Mouse (Mus musculus) liver, embryonic 11.5 days (tissue): Measurements from ENCODE around the gene Fbxo46. TPM values are rescaled to one million over a fixed set of nuclear protein-coding genes. Genes with fewer than 3 reads are reported as not detected.
A peak's percentile ranks its signal among the peaks of the same experiment; 100 is the strongest.

Source experiments
- ATAC-seq: fragments of 200-750 bp; cut with Nextera tagmentation; replicated peaks from 2 replicates; pipeline ENCODE4 v1.8.0; 2017; ENCODE audit warnings: moderate number of reproducible peaks, mild to moderate bottlenecking, moderate TSS enrichment, moderate library complexity; ENCODE audit not compliant: low FRiP score
- DNase-seq: peaks from one replicate; pipeline ENCODE4 v3.0.0-alpha.2; 2017; ENCODE audit warnings: low spot score
- H3K27ac ChIP-seq: fragments of 300-500 bp; sonication (generic); 2 replicates; pipeline ENCODE4 v1.5.1; 2014; ENCODE audit warnings: mild to moderate bottlenecking, low read depth, low read length, control low read depth
- H3K27me3 ChIP-seq: fragments of 300-500 bp; sonication (generic); replicated peaks from 2 replicates; pipeline ENCODE4 v1.6.1; 2014; ENCODE audit warnings: low read length, mixed read lengths; ENCODE audit not compliant: control insufficient read depth, insufficient read depth
- H3K36me3 ChIP-seq: fragments of 300-500 bp; sonication (generic); 2 replicates; pipeline ENCODE4 v1.6.1; 2014; ENCODE audit warnings: mild to moderate bottlenecking, low read length, moderate library complexity, mixed read lengths; ENCODE audit not compliant: control insufficient read depth, insufficient read depth
- H3K4me1 ChIP-seq: fragments of 300-500 bp; sonication (generic); replicated peaks from 2 replicates; pipeline ENCODE4 v1.6.1; 2014; ENCODE audit warnings: low read length, mixed read lengths; ENCODE audit not compliant: control insufficient read depth, insufficient read depth
- H3K4me2 ChIP-seq: fragments of 300-500 bp; sonication (generic); 2 replicates; pipeline ENCODE4 v1.6.1; 2014; ENCODE audit warnings: mild to moderate bottlenecking, control low read depth, moderate library complexity
- H3K4me3 ChIP-seq: fragments of 300-500 bp; sonication (generic); 2 replicates; pipeline ENCODE4 v1.5.1; 2014; ENCODE audit warnings: low read depth, low read length, control low read depth
- H3K9ac ChIP-seq: fragments of 300-500 bp; sonication (generic); 2 replicates; pipeline ENCODE4 v1.6.1; 2014; ENCODE audit warnings: low read depth, low read length, control low read depth
- H3K9me3 ChIP-seq: fragments of 300-500 bp; sonication (generic); 2 replicates; pipeline ENCODE4 v1.6.1; 2016; ENCODE audit warnings: low read length, inconsistent platforms, mixed read lengths; ENCODE audit not compliant: control insufficient read depth
- WGBS: fragments of 180-500 bp; shearing (Covaris S2); extraction: QIAGEN DNeasy Blood & Tissue Kit; methylation state at CpG from one replicate; pipeline ENCODE4 v1.1.7; 2014; 5-methylcytosine and 5-hydroxymethylcytosine counted together
- polyA plus RNA-seq: library from polyadenylated mRNA; unstranded; fragments of >200 nt; fragmentation: Nextera tagmentation; extraction: Ambion mirVana; gene quantifications from 2 replicates; pipeline ENCODE4 v1.2.1, GENCODE M21; 2014

The Fbxo46 gene
- polyA plus RNA-seq, 1 experiment from 2014 or later = 9.9 TPM

GRCm38 (mm10) chr7:19104486-19104885, 15.2 kb upstream of the Fbxo46 start:
- Histone ChIP-seq H3K27ac (no peak overlapping the region), H3K27me3 (peaks cover 10% of the 10 kb centered on the region), H3K9ac (no peak overlapping the region), H3K4me3 (no peak overlapping the region), H3K4me2 (no peak overlapping the region), H3K36me3 (no peaks in the 10 kb centered on the region), H3K4me1 (no peaks in the 10 kb centered on the region), H3K9me3 (no peaks in the 10 kb centered on the region)
- ATAC-seq (no peak), DNase-seq (no peak)
- WGBS = 67% methylated on average over 2 of the region's 2 CpGs

DNA sequence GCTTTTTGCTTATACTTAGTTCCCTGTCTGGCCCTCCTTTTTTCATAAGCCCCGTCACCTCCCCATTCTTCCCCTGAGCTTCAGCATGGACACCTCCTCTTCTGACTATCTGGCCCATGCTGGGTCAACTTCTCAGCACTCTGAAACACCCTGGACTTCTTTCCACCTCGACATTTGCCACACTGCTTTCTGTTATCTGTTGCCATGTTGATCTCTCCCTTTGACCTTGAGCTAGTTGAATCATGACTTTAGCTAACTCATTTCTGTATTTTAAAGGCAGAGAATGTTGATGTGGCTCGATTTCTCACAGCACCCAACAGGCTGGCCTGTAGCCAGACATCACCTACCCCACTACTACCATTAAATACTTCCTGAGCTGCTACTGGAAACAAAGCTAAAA, 12.2 kb upstream of the Fbxo46 start:
- no peak overlapping the region for H3K4me2 ChIP-seq
- DNase-seq (no peak), ATAC-seq (no peak)
- no peak overlapping the region for H3K4me3 ChIP-seq
- no peaks in the 10 kb centered on the region for H3K9me3 ChIP-seq
- no peak overlapping the region for H3K9ac ChIP-seq
- H3K27ac ChIP-seq = no peak overlapping the region
- no peaks in the 10 kb centered on the region for H3K4me1 ChIP-seq
- H3K27me3 ChIP-seq = 0 out of 2 replicates have a peak, but pooled peaks cover 3% of the 10 kb centered on the region
- WGBS = 53% methylated on average over 3 of the region's 3 CpGs
- no peaks in the 10 kb centered on the region for H3K36me3 ChIP-seq

DNA sequence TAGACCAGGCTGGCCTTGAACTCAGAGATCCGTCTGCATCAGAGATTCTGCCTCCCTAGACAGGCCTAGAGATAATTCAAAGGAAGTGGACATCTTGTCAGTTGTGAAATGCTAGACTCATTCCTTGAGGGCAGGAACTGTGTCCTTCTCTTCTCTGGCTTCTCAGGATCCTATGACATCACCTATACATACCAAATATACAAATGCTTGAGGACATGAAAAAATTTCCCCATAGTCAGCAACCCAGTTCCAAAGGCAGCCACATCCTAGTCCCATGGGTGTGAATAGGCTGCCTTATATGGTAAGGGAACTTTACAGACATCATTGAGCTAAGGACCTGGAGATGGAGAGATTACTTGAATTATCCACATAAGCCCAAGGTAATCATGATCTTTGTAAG, 10.1 kb upstream of the Fbxo46 start:
- ATAC-seq = no peak
- Histone ChIP-seq H3K27ac (no peak overlapping the region), H3K4me1 (no peaks in the 10 kb centered on the region), H3K9me3 (no peaks in the 10 kb centered on the region), H3K9ac (no peak overlapping the region), H3K27me3 (no peaks in the 10 kb centered on the region; the same call in 1 of the 2 replicates), H3K4me3 (no peak overlapping the region), H3K4me2 (no peak overlapping the region), H3K36me3 (no peaks in the 10 kb centered on the region)
- no peak for DNase-seq
- 62% methylated on average over 1 of the region's 1 CpGs for WGBS

GRCm38 (mm10) chr7:19118028-19118771, 1.5 kb upstream of the Fbxo46 start, which contains the start of gene Gm4969:
TSS of gene Gm4969 (minus strand) at chr7:19118368.
- Histone ChIP-seq H3K4me2 (peak within 1 kb of the TSS; percentile 50), H3K4me1 (0 out of 2 replicates have a peak, but pooled peaks cover 4% of the 10 kb centered on the region), H3K27me3 (peaks cover 4% of the 10 kb centered on the region; the same call in 1 of the 2 replicates), H3K36me3 (no peaks in the 10 kb centered on the region), H3K4me3 (peak within 1 kb of the TSS; percentile 21; the same call in 1 of the 2 replicates), H3K9ac (0 out of 2 replicates have a peak within 1 kb of the TSS, but pooled peaks have one; percentile 43), H3K9me3 (peaks cover 3% of the 10 kb centered on the region; the same call in 1 of the 2 replicates), H3K27ac (no peak within 1 kb of the TSS)
- DNase-seq (peak; percentile 73), ATAC-seq (no peak; the same call in 1 of the 2 replicates)
- 19% methylated on average over 64 of the region's 64 CpGs for WGBS

DNA sequence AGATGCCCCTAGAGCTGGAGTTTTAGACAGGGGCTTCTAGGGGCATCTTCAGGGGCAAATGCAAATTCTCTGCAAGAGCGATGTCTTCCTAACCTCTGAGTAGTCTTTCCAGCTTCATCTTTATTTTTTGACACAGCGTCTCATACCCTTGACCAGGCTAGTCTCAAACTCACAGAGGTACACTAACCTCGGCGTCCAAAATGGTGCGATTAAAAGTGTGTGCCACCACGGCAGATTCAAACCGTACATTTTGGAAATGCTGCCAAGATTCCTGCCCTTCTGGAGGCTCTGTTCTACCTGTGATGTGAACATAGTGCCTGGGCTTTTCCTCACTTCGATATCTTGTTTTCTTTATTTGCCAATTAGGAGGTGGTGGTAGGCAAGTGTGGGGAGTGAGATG, 576 bp upstream of the Fbxo46 start:
- WGBS = 86% methylated on average over 8 of the region's 8 CpGs
- peaks cover 3% of the 10 kb centered on the region; the same call in 1 of the 2 replicates for H3K9me3 ChIP-seq
- H3K4me2 ChIP-seq = 0 out of 2 replicates have a peak overlapping the region, but pooled peaks have one; percentile 12
- DNase-seq = no peak
- H3K27me3 ChIP-seq = peaks cover 4% of the 10 kb centered on the region; the same call in 1 of the 2 replicates
- H3K36me3 ChIP-seq = no peaks in the 10 kb centered on the region
- no peak overlapping the region for H3K27ac ChIP-seq
- H3K9ac ChIP-seq = 0 out of 2 replicates have a peak overlapping the region, but pooled peaks have one; percentile 16
- ATAC-seq = peak; percentile 30
- 0 out of 2 replicates have a peak, but pooled peaks cover 4% of the 10 kb centered on the region for H3K4me1 ChIP-seq
- H3K4me3 ChIP-seq = no peak overlapping the region

GRCm38 (mm10) chr7:19121686-19122085, 2.0 kb downstream of the Fbxo46 start:
- H3K36me3 ChIP-seq = 0 out of 2 replicates have a peak, but pooled peaks cover 3% of the 10 kb centered on the region
- 0 out of 2 replicates have a peak, but pooled peaks cover 4% of the 10 kb centered on the region for H3K4me1 ChIP-seq
- no peak for ATAC-seq
- no peak for DNase-seq
- no peak overlapping the region for H3K9ac ChIP-seq
- no peak overlapping the region for H3K4me3 ChIP-seq
- WGBS = 86% methylated on average over 4 of the region's 4 CpGs
- peaks cover 3% of the 10 kb centered on the region; the same call in 1 of the 2 replicates for H3K9me3 ChIP-seq
- H3K27me3 ChIP-seq = peaks cover 4% of the 10 kb centered on the region; the same call in 1 of the 2 replicates
- H3K27ac ChIP-seq = no peak overlapping the region
- H3K4me2 ChIP-seq = no peak overlapping the region; the same call in 1 of the 2 replicates

- no peak overlapping the region for H3K27ac ChIP-seq
- no peak for ATAC-seq
These were observed 5.1 kb downstream of the Fbxo46 start for GRCm38 (mm10) chr7:19124713-19125112.

DNA sequence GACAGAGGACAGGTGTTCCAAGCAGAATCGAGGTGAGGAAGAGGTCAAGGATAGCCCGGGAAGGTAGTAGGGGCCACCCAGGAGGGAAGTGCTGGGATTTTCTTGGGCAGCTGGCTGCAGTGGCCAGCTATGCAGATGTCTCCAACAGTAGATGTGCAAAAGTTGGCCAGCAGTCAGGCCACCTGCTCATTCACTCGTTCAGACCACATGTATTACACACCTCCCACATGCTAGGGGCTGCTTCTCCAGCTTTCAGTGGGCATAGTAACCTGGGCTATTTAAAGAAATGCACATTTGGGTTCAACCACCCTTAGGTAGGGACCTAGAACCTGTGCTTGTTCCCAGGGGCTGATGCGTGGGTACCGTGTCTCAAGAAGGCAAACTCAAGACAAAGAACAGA, 8.1 kb downstream of the Fbxo46 start:
- Histone ChIP-seq H3K9me3 (no peaks in the 10 kb centered on the region), H3K27ac (no peak overlapping the region), H3K4me1 (peaks cover 10% of the 10 kb centered on the region; the same call in 1 of the 2 replicates), H3K9ac (no peak overlapping the region), H3K4me2 (no peak overlapping the region), H3K27me3 (no peaks in the 10 kb centered on the region), H3K36me3 (0 out of 2 replicates have a peak, but pooled peaks cover 3% of the 10 kb centered on the region), H3K4me3 (no peak overlapping the region)
- no peak for DNase-seq
- WGBS = 92% methylated on average over 5 of the region's 5 CpGs
- ATAC-seq = no peak

More at GRCm38 (mm10) chr7:19124713-19125112, 5.1 kb downstream of the Fbxo46 start:
- Histone ChIP-seq H3K4me2 (no peak overlapping the region), H3K9me3 (no peaks in the 10 kb centered on the region), H3K9ac (no peak overlapping the region), H3K4me1 (no peaks in the 10 kb centered on the region), H3K27me3 (no peaks in the 10 kb centered on the region), H3K4me3 (no peak overlapping the region), H3K36me3 (0 out of 2 replicates have a peak, but pooled peaks cover 3% of the 10 kb centered on the region)
- no peak for DNase-seq
- WGBS = 93% methylated on average over 6 of the region's 6 CpGs
